24 mouse cellular contexts compared by ENCODE assay signal in the genomic region with DNA sequence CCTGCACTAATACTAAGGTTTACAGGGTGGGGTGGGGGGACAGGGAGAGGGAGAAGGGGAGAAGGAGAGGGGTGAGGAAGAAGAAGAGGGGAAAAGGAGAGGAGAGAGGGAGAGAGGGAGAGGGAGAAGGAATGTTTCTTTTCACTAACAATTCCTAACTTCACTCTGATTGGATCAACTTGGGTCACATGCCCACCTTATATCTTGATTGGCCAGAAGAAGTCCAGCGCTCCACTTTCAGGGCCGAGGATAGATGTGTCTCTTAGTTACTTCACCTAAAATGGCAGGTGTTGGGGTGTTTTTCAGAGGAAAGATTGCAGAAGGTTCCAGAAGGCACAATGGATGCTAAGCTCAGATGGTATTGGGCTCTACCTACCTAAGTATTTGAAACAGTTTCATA. TPM values are rescaled to one million over a fixed set of nuclear protein-coding genes. Genes with fewer than 3 reads are reported as not detected.
A peak's percentile ranks its signal among the peaks of the same experiment; 100 is the strongest.
DNase-seq lines count a peak whose midpoint lies in the region; ATAC-seq and TF ChIP-seq lines count a peak whose summit lies in the region.
"Had no signal": no experiment of that assay in that cellular context is flagged by ENCODE, and none has a peak within 500 bp of the region (broad histone marks: within the 10 kb centered on the region; RNA-seq: fewer than 3 reads in every experiment).

No protein-coding gene starts in this region.

- ATAC-seq in intestine, embryonic 14.5 days (replicated peaks; ENCODE audit: low FRiP score, low TSS enrichment, low read depth): no peak
- no peak for ATAC-seq in intestine, embryonic 15.5 days
- ATAC-seq in forebrain, embryonic 13.5 days: no peak
- ATAC-seq: activated CD4-positive, CD25-positive, alpha-beta regulatory T cell, adult 4 months; CD4-positive, CD25-positive, alpha-beta regulatory T cell, adult 4 months had no signal

- H3K9me3 ChIP-seq in intestine, embryonic 14.5 days (ENCODE audit: control insufficient read depth, low read length): no peaks in the 10 kb centered on the region
- H3K9me3 ChIP-seq in intestine, embryonic 15.5 days: no peaks in the 10 kb centered on the region
- H3K9me3 ChIP-seq in MEL (replicated peaks; ENCODE audit: insufficient read depth, low read length): no peaks in the 10 kb centered on the region
- H3K9me3 ChIP-seq in forebrain, embryonic 13.5 days (replicated peaks): no peaks in the 10 kb centered on the region
- H3K9me3 ChIP-seq: G1E had no signal

- 0 out of 2 replicates have a peak overlapping the region, but pooled peaks have one; percentile 22 for H3K27ac ChIP-seq in intestine, embryonic 14.5 days (ENCODE audit: low read depth)
- no peak overlapping the region for H3K27ac ChIP-seq in intestine, embryonic 15.5 days
- H3K27ac ChIP-seq in MEL (ENCODE audit: control insufficient read depth, low read depth, low read length): no peak overlapping the region
- H3K27ac ChIP-seq in olfactory bulb, adult 2 months (ENCODE audit: insufficient read depth, low read depth, low read length): peak overlapping the region; percentile 99; the same call in 1 of the 2 replicates
- no peak overlapping the region for H3K27ac ChIP-seq in forebrain, embryonic 13.5 days

- H3K27me3 ChIP-seq in intestine, embryonic 14.5 days (replicated peaks; ENCODE audit: control insufficient read depth, insufficient read depth, low read length): no peaks in the 10 kb centered on the region
- no peaks in the 10 kb centered on the region for H3K27me3 ChIP-seq in intestine, embryonic 15.5 days (replicated peaks)
- H3K27me3 ChIP-seq in C2C12 (ENCODE audit: control insufficient read depth, insufficient read depth, insufficient read length) (no peaks in the 10 kb centered on the region), MEL (ENCODE audit: control insufficient read depth in 1 of 2, insufficient read depth in 2 of 2, low read length in 2 of 2) (no peaks in the 10 kb centered on the region; a peak in 1 of 4 replicates)
- no peaks in the 10 kb centered on the region for H3K27me3 ChIP-seq in forebrain, embryonic 13.5 days
- H3K27me3 ChIP-seq: CH12.LX, Patski had no signal

- no peak for TF ChIP-seq RAD21 in MEL (IDR thresholded peaks at IDR 0.05; ENCODE audit: low read depth, low read length)

- 38% methylated on average over 2 of the region's 2 CpGs for WGBS in intestine, embryonic 14.5 days
- 30% methylated on average over 2 of the region's 2 CpGs for WGBS in intestine, embryonic 15.5 days
- 47% methylated on average over 2 of the region's 2 CpGs for WGBS in olfactory bulb, adult 2 months
- WGBS in forebrain, embryonic 13.5 days: 35% methylated on average over 2 of the region's 2 CpGs

- TF ChIP-seq CTCF in C2C12 (IDR thresholded peaks at IDR 0.05; ENCODE audit: control insufficient read depth, insufficient read depth, insufficient read length): no peak
- no peak for TF ChIP-seq CTCF in MEL (IDR thresholded peaks at IDR 0.05 in 2 of 3, conservative IDR thresholded peaks at IDR 0.05 in 1 of 3; ENCODE audit: control insufficient read depth in 1 of 3, insufficient read depth in 1 of 3, low read depth in 2 of 3, low read length in 3 of 3, poor library complexity in 1 of 3, severe bottlenecking in 1 of 3)
- no peak for TF ChIP-seq CTCF in olfactory bulb, adult 2 months (IDR thresholded peaks at IDR 0.05; ENCODE audit: insufficient read depth, low read depth, low read length)

- no peak overlapping the region for H3K4me2 ChIP-seq in intestine, embryonic 14.5 days (ENCODE audit: low read length)
- no peak overlapping the region for H3K4me2 ChIP-seq in intestine, embryonic 15.5 days (replicated peaks)
- H3K4me2 ChIP-seq in forebrain, embryonic 13.5 days: no peak overlapping the region

- no peak for TF ChIP-seq POLR2A in MEL (IDR thresholded peaks at IDR 0.05; ENCODE audit: control insufficient read depth in 1 of 2, insufficient read depth in 1 of 2, low read depth in 1 of 2, low read length in 2 of 2, poor library complexity in 1 of 2)
- TF ChIP-seq POLR2A in olfactory bulb, adult 2 months (IDR thresholded peaks at IDR 0.05; ENCODE audit: insufficient read depth, low read depth, low read length): no peak

- no peaks in the 10 kb centered on the region for H3K36me3 ChIP-seq in intestine, embryonic 14.5 days (ENCODE audit: control insufficient read depth, insufficient read depth, low read length)
- H3K36me3 ChIP-seq in intestine, embryonic 15.5 days: no peaks in the 10 kb centered on the region
- H3K36me3 ChIP-seq in C2C12 (ENCODE audit: control insufficient read depth, insufficient read depth) (no peaks in the 10 kb centered on the region), MEL (ENCODE audit: control insufficient read depth in 1 of 2, insufficient read depth in 2 of 2, low read length in 2 of 2) (no peaks in the 10 kb centered on the region)
- no peaks in the 10 kb centered on the region for H3K36me3 ChIP-seq in forebrain, embryonic 13.5 days (ENCODE audit: poor library complexity, severe bottlenecking)
- H3K36me3 ChIP-seq: G1E had no signal

- no peaks in the 10 kb centered on the region for H3K79me3 ChIP-seq in C2C12 (ENCODE audit: low read depth)

- peaks cover 4% of the 10 kb centered on the region; the same call in 1 of the 2 replicates for H3K4me1 ChIP-seq in intestine, embryonic 14.5 days (replicated peaks; ENCODE audit: control insufficient read depth, insufficient read depth, low read length)
- 0 out of 2 replicates have a peak, but pooled peaks cover 2% of the 10 kb centered on the region for H3K4me1 ChIP-seq in intestine, embryonic 15.5 days (replicated peaks)
- H3K4me1 ChIP-seq in MEL (ENCODE audit: control insufficient read depth in 1 of 2, insufficient read depth in 2 of 2, low read length in 2 of 2): no peaks in the 10 kb centered on the region
- H3K4me1 ChIP-seq in olfactory bulb, adult 2 months (ENCODE audit: control insufficient read depth, insufficient read depth, low read length): peaks cover 13% of the 10 kb centered on the region
- no peaks in the 10 kb centered on the region for H3K4me1 ChIP-seq in forebrain, embryonic 13.5 days

- no peak for DNase-seq in intestine, embryonic 14.5 days (ENCODE audit: low spot score)
- no peak for DNase-seq in MEL (ENCODE audit: low read depth, low spot score)
- DNase-seq in cerebellum, adult 11 months: no peak
- no peak for DNase-seq in lung, postnatal 4 days
- DNase-seq: adrenal gland, adult 2 months; adrenal gland, adult 8-10 months; adrenal gland, postnatal 10 days; adrenal gland, postnatal 14 days; adrenal gland, postnatal 25 days; adrenal gland, postnatal 36 days; B cell, adult 2 months; cerebellum, adult 11-12 months; cerebellum, adult 18-20 months; cerebellum, adult 2 months; cerebellum, adult 8-10 months had no signal

- no peak overlapping the region for H3ac ChIP-seq in C2C12 (ENCODE audit: control insufficient read depth, insufficient read length, low read depth)

- no peak for TF ChIP-seq EP300 in MEL (IDR thresholded peaks at IDR 0.05; ENCODE audit: low read depth in 1 of 2, low read length in 2 of 2)

- no peak overlapping the region for H3K4me3 ChIP-seq in intestine, embryonic 14.5 days (ENCODE audit: low read depth, low read length)
- no peak overlapping the region for H3K4me3 ChIP-seq in intestine, embryonic 15.5 days (replicated peaks)
- no peak overlapping the region for H3K4me3 ChIP-seq in C2C12 (ENCODE audit: insufficient read depth, poor library complexity, severe bottlenecking)
- H3K4me3 ChIP-seq in MEL (ENCODE audit: control insufficient read depth in 1 of 2, insufficient read depth in 1 of 2, low read depth in 2 of 2, low read length in 2 of 2): no peak overlapping the region
- H3K4me3 ChIP-seq in olfactory bulb, adult 2 months (ENCODE audit: insufficient read depth, low read depth, low read length): no peak overlapping the region
- no peak overlapping the region for H3K4me3 ChIP-seq in forebrain, embryonic 13.5 days

- H3K79me2 ChIP-seq in C2C12 (ENCODE audit: control insufficient read depth, insufficient read depth) (no peaks in the 10 kb centered on the region), MEL (ENCODE audit: control insufficient read depth, insufficient read depth, low read length, poor library complexity) (no peaks in the 10 kb centered on the region)

- H3K9ac ChIP-seq in intestine, embryonic 14.5 days (ENCODE audit: low read length): no peak overlapping the region
- no peak overlapping the region for H3K9ac ChIP-seq in intestine, embryonic 15.5 days
- no peak overlapping the region for H3K9ac ChIP-seq in MEL (ENCODE audit: control insufficient read depth, low read depth, low read length, poor library complexity, severe bottlenecking)
- H3K9ac ChIP-seq in forebrain, embryonic 13.5 days: no peak overlapping the region

TF ChIP-seq in C2C12, 6 proteins besides CTCF, POLR2A, EP300 and RAD21:
- TF ChIP-seq FOSL1 (IDR thresholded peaks at IDR 0.05; ENCODE audit: insufficient read depth, low read length, poor library complexity, severe bottlenecking) (no peak), MAX (IDR thresholded peaks at IDR 0.05) (no peak), CEBPB (IDR thresholded peaks at IDR 0.05; ENCODE audit: low read depth) (no peak), USF1 (IDR thresholded peaks at IDR 0.05; ENCODE audit: low read depth) (peak; percentile 63), MYOD1 (IDR thresholded peaks at IDR 0.05; ENCODE audit: control insufficient read depth, insufficient read length, low read depth) (no peak), MYOG (IDR thresholded peaks at IDR 0.05; ENCODE audit: control insufficient read depth, extremely low read depth, insufficient read length) (no peak)

TF ChIP-seq in MEL, 35 proteins besides CTCF, POLR2A, EP300 and RAD21:
- no peak for TF ChIP-seq POLR2AphosphoS5 (IDR thresholded peaks at IDR 0.05; ENCODE audit: borderline replicate concordance, low read depth, low read length)
- TF ChIP-seq TBP (IDR thresholded peaks at IDR 0.05; ENCODE audit: low read depth, low read length): no peak
- TF ChIP-seq MAFK (IDR thresholded peaks at IDR 0.05; ENCODE audit: borderline replicate concordance, low read depth, low read length): no peak
- no peak for TF ChIP-seq ELF1 (IDR thresholded peaks at IDR 0.05; ENCODE audit: low read depth, low read length)
- TF ChIP-seq USF1 (IDR thresholded peaks at IDR 0.05; ENCODE audit: low read depth, low read length): peak; percentile 64

RNA-seq across cellular contexts. Expression of a gene that starts 20.3 kb away (rescaled TPM):
- polyA plus RNA-seq in intestine, embryonic 14.5 days (2014; fragmentation: Nextera tagmentation; extraction: Ambion mirVana): 1.8 and 3.3 TPM in 2 replicates
- 5.2 and 6.8 TPM in 2 replicates for polyA plus RNA-seq in intestine, embryonic 15.5 days (2015; fragmentation: Nextera tagmentation; extraction: Ambion mirVana)
- polyA plus RNA-seq in C2C12 (2012; fragmentation: generic; extraction: Trizol) (1.2 TPM), MEL (2012; ENCODE audit: insufficient read depth in 1 of 2, insufficient read length in 2 of 2, low read depth in 1 of 2, low replicate concordance in 2 of 2, missing spikeins in 1 of 2) (10 to 100 TPM in 1 of 2 experiments, not detected in 1; 64.5 TPM)
- total RNA-seq in MEL (2012; rRNA removed): 20.6 and 41.7 TPM in 2 replicates
- polyA plus RNA-seq in olfactory bulb, adult 2 months (2012; ENCODE audit: insufficient read depth, insufficient read length, low replicate concordance, missing spikeins): not detected in 2 replicates
- 4.3 and 5.6 TPM in 2 replicates for polyA plus RNA-seq in forebrain, embryonic 13.5 days (2015; fragmentation: Nextera tagmentation; extraction: Ambion mirVana)

Comparison
In these comparisons a context has a peak if more than half of its experiments do, and no peak if none do; other contexts are left out.
1. H3K27ac ChIP-seq: peak in intestine, embryonic 14.5 days (single experiment) and olfactory bulb, adult 2 months (single experiment); none in intestine, embryonic 15.5 days (single experiment), MEL (single experiment) and forebrain, embryonic 13.5 days (single experiment).